Mouse (Mus musculus) lung, adult 18-20 months (tissue): ENCODE results near the gene Ap3s2.
A peak's percentile ranks its signal among the peaks of the same experiment; 100 is the strongest.

Source experiments
- DNase-seq, 2 experiments: peaks; one replicate each; pipeline ENCODE4 v3.0.0; 2022; ENCODE audit warnings: mixed read lengths in 2 of 2

Gene Ap3s2

DNA sequence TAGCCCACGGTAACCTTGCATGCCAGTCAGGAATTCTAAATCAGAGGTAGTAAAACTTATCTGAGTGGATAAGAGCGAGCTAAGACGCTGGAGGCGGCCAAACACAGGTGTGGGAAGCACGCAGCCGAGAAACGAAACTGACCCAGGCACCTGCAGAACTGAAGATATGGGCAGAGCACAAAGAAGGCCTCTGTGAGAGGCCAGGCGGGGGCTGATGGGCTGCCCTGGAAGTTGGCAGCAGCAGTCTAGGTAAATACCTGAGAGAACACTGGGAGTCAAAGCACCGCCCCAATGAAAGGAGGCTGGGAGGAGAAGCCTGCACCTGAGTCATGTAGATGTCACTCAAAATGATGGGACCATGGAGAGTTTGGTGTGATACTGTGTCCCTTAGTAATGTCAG, 31.8 kb downstream of the Ap3s2 start:
- peak; percentile 23 to 40 for DNase-seq

DNA sequence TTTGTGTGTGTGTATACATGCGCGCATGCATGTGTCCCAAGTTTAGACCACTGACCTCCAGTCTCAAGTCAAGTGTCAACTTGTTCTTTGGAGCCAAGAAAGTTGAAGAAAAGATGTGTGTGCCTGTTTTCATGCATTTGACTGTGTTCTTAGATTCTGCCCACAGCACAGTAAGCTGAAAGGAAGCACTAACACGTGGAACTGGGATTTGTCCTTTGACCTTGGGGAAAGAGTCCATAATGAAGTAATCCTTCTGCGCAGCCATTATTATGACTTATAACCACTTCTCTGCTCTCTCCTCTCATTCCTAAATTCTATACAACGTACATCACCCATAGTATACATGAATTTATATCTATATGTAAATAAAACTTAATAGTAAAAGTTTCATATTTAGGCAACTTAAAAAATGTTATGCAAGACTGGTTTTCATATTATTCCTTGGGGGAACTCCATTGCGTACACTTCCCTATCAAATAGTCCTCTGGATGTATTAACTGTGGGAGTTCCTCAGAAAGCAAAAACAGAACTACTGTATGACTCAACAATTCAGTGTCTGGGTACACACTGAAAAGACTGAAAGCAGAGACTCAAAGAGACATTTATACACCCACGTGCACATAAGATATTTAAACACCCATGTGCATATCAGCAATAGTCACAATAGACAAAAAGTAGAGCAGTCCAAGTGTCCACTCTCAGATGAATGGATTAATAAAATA, 36.7 kb downstream of the Ap3s2 start:
- DNase-seq = no peak

DNA sequence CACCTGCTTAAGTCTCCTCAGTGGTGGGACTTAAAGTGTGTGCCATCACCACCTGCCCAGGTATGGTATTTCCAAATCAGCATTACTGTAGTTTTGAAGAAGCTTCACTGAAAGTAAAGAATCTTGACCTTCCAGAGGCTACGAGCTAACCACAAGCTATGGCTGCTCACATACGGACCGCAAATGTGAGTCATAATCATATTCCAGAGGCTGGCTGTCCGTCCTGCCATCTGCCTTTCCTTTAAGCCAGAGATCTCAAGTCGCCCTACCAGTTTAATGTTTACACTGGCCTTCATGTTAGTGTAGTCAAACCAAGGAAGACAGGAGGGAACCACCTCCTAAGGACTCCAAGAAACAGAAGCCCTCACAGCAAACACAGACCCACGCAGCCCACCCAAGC, 38.5 kb downstream of the Ap3s2 start:
- no peak for DNase-seq

DNA sequence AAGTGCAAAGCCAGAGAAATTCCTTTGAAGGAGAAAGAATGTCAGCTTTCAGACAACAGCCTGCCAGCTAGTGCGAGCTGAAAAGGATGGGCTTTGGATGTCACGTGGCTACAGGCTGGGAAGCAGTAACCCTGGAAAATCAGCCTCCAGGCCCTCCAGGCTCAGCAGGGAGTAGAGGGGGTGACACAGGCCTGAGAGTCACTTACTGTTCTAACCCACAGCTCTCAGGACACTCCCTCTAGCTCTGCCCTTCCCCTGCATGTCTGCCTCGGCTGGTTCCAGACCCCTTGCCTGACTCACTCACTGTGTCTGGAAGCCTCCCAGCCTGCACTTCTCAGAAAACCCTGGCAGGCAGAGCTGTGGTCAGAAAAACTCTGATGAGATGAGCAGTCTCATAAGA, 39.5 kb downstream of the Ap3s2 start:
- peak in 1 of 2 experiments; percentile 23 for DNase-seq

DNA sequence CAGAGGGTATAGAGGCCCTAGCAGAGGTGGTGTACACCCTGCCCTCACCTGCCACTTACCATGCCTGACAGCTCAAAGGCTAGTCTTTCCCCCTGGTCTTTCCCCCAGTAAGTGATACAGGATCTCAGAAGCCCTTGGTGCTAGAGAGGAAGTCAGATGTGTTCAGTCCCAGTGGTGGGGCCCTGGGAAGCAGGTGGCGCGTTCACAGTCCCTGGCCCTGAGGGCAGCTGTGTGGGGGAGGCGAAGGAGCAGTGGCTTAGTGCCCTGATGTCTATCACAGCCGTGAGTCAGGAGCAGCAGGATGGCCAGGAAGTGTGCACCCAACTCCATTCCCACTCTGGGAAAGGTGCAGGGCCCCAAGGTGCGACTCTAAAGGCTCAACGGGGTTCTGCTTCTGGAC, 40.4 kb downstream of the Ap3s2 start:
- no peak for DNase-seq

DNA sequence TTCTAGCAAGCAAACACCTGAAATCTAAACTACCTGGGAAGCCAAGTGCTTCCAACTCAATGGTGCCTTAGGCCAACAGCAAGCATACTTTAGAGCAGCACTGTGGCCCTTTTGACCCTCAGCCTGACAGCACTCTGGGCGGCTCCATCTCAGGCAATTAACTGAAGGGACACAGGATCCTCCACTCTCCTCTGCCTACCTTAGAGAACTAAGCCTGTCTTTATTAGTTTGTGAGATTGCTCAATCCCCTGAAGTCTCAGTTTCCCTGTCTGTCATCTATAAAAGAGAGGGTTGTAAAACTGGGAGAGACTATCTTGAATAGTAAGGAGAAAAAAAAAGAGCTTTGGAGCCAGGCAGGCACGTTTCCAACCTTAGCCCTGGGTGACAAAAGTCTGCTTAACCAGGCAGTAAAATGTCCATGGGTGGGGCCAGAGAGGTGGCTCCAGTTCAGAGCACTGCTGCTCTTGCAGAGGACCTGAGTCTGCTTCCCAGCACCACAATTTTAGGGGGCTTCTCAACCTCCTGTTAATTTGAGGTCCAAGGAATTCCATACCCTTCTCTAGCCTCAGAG, 41.9 kb downstream of the Ap3s2 start:
- no peak for DNase-seq

DNA sequence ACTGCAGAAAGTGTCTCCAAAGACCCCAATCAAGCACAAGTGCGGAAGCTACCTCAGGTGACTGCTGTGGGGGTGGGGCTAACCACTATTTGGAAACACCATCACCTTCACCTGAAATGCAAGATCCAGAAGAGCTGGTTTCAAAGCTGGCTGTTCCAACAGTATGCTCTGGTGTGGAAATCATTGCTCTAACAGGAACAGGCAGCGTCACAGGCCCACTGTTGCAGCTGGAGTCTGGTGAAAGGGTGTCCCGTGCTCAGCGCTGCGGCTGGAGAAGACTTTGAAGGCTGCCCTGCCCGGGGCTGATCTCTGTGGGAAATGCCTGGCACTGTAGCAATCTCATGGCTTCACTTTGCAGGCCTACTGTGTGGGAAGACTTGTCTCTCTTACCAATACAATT, 47.0 kb downstream of the Ap3s2 start:
- no peak for DNase-seq

DNA sequence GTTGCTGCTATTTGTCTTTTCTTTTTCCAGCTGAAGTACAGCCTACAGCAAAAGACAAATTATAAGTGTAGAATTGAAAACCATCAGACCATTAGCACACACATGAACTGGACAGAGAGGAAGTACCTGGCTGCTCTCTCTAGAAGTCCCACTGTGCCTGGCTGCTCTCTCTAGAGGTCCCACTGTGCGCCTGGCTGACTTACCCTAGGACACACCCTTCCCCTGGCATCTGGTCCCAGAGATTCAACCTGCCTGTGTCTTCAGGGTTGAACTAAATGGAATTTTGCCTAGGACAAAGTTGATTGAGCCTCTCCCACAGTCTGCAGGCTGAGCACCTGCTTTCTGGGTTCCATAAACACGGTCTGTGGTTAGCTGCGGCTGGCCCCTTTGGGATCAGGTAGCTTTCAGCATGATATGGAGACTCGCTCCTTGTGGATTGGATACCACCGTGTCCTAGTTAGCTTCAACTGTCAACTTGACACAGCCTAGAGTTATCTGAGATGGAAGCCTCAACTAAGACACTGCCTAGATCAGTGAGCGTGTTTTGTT, 48.6 kb downstream of the Ap3s2 start:
- DNase-seq = no peak

DNA sequence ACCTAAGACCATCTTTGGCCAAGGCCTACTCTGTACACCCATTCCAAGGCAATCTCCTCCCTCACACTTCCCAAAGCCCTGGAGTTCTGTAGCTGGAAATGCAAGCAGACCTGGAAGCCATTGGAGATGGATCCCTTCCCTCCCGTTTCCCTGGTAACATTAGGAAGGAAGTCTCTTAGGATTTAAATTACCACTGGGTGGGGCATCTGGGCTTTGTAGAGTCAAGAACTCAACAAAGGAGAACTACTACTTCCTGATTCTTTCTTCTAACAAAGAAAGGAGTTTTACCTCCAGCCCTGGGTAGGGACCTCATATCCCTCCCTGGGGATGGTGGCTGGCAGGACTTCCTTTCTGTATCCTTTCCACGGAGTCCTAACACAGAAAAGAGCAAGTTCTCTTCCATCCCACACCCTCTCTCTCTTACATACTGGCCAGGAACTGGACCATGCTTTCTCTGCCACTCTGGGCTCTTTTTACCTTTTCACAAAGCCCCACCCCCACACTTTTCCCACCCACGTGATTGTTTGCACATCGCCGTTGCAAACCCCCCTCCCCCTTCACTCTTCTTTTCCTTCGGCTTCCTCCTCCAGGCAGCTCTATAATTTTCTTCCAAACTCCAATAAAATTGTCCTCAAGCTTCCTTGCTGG, 51.3 kb downstream of the Ap3s2 start:
- peak in 1 of 2 experiments; percentile 39 for DNase-seq

DNA sequence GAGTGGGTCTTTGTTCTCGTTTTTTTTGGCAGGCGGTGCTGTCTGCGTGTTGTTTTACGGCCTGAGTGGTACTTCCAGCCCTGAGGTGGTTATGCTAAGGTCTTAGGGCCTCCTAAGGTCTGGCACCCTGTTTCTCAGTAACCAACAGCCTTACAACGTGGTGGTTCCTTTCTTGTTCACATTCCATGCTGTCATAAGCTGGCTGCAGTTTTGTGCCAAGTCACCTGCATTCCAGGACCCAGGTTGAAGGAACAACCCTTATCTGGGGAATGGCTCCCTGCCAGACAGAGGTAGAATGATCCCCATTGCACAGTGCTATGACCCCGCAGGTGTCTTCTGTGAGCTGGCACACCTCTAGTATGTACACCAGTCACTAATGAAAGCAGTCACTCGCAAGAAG, 52.0 kb downstream of the Ap3s2 start:
- DNase-seq = peak; percentile 20 to 63

DNA sequence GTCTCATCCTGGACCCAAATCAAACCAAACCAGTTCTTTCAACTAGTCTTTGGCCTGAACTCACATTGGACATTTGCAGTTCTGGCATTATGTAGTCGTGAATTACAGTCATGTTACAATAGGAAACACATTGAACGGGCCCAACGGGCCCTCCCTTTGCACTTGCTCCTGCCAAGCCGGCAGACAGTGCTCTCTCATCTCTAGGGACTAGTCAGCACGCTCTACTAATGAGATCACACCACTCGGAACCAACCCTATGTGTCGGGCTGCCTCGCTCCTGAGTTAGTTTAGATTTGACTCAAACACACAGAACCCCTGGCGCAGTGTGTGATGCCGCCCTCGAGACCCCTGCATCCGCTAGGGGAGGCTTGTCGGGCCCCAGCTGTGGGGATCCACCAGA, 52.6 kb downstream of the Ap3s2 start:
- no peak for DNase-seq

DNA sequence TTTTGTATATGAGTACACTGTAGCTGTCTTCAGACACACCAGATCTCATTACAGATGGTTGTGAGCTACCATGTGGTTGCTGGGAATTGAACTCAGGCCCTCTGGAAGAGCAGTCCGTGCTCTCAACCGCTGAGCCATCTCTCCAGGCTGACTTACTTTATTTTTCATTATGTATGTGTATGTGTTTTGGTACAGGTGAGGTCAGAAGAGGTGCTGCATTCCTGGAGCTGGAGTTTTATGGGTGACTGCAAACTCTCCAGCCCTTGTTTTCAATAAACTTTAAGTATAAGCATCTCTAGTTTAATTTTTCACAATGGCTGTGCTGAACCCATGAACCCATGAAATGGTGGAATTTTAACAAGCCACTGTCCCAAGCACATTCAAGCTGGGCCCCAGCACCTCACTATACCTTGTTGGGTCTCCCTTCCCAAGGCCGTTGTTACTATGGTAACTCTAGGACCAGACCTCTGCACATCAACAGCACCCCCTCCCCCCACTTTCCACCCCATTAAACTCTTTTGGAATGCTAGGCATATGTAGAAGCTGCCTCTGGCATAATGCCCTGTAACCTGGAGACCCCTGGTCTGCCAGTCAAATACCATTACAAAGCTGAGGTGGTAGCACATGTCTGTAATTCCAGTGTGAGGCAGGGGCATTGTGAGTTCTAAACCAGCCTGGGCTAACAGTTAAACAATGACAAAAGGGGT, 54.0 kb downstream of the Ap3s2 start:
- DNase-seq = no peak

DNA sequence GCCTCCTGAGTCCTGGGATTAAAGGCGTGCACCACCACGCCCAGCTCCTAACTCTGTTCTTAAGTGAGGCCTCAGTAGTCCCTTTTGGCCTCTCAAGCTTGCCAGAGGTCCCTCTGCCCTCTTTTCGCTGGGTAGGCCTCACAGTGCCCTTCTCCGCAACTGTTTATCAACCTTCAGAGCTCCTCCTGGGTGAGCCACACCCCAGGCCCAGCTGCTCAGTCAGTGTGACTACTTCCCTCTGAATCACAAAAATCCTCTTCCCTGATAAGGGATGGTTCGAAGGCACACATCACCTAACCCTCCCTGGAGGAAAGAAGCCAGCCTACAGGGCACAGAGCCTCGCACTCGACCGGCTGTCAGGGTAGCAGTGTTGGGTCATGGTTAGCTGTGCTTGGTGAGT, 58.7 kb downstream of the Ap3s2 start:
- DNase-seq = no peak

DNA sequence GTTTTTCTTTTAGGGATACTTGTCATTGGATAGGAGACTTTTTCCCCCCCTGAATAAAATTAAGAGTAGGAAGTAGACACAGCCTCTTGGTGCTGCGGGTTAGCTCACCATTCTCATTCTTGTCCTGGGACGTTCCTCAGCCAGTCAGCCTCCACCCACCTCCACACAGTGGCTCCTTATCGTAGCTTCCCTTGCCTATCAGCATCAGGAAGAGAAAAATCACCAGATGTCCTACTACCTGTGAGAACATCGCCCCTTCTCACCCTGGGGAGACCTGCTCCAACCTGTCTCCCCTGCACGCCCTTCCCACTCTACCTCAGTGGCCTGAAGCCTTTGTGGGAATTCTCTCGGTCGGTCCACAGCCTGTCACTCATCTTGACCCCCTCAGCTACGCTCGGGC, 59.6 kb downstream of the Ap3s2 start, which contains the start of gene Anpep:
TSS of gene Anpep (minus strand) at position 249 of the 400 bp plus-strand sequence.
- DNase-seq = no peak

DNA sequence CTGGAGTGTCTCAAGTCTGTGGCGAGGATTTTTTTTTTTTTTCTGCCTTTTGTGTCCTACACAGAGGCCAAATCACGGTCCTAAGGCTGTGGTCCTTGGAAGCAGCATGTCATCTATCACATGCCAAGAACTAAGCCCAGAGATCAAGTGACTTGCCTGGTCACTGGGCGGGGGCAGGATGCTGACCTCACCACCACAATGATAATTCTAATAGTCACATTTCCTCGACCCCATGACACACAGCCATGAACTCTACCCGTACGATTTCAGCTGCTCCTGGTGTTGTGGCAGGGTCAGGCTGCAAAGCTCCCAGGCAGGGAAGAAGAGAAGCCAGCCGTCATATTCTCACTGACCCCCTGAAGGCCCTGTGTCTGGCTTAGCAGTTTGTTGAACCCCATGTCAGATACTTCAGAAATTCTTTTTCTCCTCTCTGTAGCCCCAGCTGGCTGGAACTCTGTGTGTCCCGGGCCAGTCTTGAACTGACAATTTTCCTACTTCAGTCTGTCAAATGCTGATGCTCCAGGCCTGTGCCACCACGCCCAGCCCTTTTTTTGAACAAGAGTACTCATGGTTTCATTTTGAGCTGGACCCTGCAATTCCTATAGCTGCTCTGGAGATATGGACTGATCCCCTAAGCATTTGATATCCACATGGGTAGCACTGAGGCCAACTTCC, 61.4 kb downstream of the Ap3s2 start:
- no peak for DNase-seq

DNA sequence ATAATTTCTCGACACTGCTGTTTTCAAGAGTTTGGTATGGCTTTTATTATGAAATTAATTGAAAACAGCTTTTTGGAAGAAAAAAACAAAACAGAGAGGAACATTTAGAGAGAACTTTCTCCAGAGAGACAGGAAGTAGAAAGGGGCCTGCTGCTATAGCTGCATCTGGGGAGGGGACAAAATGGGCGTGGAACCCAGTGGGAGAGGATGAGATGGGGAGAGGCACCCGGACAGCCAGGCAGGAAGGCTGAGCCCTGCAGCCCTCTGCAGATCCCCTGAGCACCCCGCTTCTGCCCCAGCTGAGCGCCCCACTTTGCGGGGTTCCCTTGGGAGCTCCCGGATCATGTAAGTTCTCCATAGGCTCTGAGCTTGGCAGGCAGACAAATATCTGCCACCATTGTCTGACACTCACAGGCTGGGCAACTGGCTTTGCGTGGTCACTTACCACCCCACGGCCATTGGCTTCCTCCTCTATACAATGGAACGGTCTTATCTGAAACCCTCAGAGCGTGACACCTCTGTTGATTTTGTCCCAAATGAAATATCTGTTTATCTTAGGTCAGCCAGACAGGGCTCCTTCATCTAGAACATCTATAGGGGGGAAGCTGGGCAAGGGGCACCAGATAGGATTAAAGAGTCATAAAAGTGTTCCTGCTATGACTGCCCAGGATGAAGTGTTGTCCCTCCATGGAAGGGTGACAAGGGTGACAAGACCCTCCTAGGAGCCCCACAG, 62.1 kb downstream of the Ap3s2 start:
- DNase-seq = no peak

DNA sequence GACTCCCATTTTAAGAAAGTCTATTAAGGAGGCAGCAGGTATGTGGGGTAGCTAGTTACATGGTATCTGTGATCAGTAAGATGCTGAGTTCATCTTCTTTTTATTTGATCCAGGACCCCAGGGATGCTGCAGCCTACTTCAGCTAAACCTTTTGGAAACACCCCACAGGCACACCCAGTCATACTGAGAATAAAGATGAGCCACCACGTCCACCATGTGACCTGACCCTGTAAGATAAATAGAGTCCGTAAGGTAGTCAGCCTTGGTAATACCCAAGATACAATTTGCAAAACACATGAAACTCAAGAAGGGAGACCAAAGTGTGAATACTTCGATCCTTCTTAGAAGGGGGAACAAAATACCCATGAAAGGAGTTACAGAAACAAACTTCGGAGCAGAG, 64.1 kb downstream of the Ap3s2 start:
- no peak for DNase-seq

DNA sequence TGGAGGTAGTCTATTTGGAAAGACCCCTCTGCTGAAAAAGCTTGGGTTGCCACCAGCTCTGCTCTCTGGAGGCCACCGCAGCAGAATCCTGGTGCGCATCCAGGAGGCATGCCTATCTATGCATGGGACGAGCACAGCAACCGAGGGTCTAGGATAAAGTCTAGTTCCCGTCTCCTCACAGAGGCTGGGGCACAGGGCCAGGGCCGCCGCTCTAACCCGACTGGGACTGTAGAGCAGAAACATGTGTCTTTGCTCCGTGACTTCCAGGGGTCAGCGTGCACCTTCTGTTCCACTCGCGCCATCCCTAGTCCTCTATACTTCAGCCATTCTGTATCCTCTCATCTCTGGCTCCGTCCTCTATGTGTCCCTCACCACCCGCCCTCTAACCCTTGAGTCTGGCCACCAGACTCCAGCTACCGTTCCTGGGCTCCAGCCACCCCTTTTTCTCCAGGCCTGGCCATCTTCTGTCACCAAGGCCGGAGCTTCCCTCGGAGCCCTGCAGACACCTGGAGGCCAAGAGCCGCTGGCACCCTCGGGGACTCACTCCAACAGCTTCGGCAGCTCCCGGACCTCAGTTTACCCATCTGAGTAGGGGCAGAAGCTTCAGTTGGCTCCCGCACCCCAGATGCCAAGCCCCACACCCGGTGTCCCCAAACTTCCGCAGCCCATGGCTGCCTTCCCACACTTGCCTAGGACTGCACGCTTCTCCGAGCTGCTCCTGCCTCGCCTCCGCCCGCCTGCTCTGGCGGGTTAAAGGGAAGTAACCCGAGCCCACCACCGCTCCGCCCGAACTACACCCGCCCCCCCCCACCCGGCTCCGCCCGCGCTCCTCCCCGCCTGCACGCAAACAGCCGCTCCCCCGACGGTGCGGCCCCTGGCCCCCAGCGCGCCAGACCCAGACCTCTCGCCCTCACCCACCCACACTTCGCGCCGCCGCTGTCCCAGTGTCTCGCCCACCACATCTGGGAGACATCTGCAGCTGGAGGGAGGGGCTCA, 72.7 kb downstream of the Ap3s2 start:
- peak; percentile 22 to 36 for DNase-seq

DNA sequence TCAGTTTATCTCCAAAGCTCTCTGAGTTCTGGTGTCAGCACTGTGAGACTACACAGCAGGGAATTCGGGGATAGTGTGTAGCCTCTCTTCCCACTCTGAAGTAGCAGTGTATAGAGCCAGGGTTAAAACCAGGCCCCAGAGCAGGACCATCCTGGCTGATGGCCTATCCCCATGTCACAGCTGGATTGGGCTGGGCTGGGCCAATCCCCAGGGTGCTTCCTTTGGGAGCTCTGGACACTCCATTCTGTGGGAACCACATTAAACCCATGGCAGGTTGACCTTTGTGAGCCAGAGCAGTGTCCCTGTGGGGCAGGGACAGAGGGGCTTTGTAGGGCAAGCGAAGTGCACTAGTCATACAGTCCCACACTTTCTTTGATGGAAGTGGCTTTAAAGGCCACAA, 74.1 kb downstream of the Ap3s2 start:
- no peak for DNase-seq

DNA sequence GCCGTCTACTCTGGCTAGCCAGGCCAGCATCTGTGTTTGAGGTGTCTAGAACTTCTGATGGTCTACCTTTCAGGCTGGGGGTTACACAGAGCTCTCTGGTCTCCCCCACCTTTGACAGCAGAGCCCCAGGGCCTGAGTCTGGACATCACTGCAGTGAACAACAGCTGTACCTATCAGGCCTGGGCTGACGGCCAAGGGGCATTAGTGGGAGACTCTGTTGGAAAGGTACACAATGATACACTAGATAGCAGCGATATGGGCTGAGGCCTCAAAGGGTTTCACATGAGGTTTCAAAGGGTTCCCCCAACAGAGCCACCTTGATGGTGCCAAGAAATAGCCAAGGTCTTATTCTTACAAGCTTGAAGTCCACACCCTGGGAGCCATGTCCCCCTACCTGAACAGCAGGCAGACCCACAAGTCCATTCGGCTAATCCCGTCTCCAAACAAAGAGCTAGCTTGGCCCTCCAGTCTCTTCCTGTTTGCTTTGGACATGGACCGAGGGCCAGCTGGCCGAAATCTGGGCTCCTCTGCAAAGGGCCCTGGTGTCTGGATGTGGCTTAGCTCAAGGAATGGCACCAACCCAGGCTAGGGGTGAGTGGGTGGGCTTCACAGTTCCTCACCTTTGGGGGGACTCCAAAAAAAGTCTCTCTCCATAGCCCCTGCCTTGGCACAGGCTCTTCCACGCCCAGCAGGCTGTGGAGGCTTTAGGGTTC, 76.2 kb downstream of the Ap3s2 start:
- peak; percentile 23 to 35 for DNase-seq
